Mouse (Mus musculus) stomach, postnatal 0 days (tissue): ENCODE measurements at regions not wholly inside any gene's neighbourhood (a gene's known extent, or its start where the extent isn't known, plus 50 kb on each side); places are given as distances from the start of the nearest gene placed in this dataset.

Source experiments
- CTCF ChIP-seq: IDR thresholded peaks from 2 replicates; pipeline ENCODE4 v1.5.1; 2016; ENCODE audit warnings: antibody characterized with exemption, low read depth, mild to moderate bottlenecking, moderate library complexity
- EP300 ChIP-seq: optimal IDR thresholded peaks from 2 replicates; pipeline ENCODE3; 2016; ENCODE audit warnings: antibody characterized with exemption

DNA sequence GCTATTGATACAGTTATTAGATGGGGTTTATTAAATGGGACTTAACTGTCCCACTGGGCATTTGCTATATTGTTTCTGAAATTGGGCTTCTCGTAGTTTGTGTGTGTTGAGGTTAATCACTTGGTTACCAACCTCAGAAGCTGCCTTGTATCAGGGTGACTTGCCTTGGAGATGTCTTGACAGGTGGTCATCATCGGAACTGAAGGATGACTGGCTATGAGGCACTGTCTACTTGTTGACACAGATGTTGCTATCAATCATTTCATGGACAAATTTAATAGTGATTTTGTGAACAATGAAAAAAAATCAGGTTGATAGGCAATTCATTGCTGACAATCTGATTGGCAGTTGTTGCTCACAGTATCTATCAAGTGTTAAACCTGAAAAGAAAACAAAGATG, 261.4 kb upstream of the Arhgap42 start:
- TF ChIP-seq CTCF (no peak), EP300 (no peak)
